Mouse (Mus musculus) layer of hippocampus, postnatal 36 days (tissue): ENCODE measurements around the gene Arpc1a. TPM values are rescaled to one million over a fixed set of nuclear protein-coding genes. Genes with fewer than 3 reads are reported as not detected.
A peak's percentile ranks its signal among the peaks of the same experiment; 100 is the strongest.
"Not testable (repeated sequence)": the region's sequence is repeated elsewhere in the genome, so short reads cannot be mapped to it uniquely, and the experiment has no call there.

ENCODE experiments used
- DNase-seq, 2 experiments: peaks; one replicate each; pipeline ENCODE4 v3.0.0; 2022
- total RNA-seq, 2 experiments: library from RNA; stranded (reverse); gene quantifications; 2 replicates each; pipeline ENCODE4 v1.2.3; 2021

The Arpc1a gene
- 100 to 1,000 TPM; 248 to 263 TPM for total RNA-seq

- DNase-seq, result peak; percentile 87 to 88
These were observed at the start of gene Arpc1a, which contains the start of gene Kpna7 for GRCm38 (mm10) chr5:145083632-145084451. Arpc1a (plus strand) TSS chr5:145083830. Kpna7 (minus strand) TSS chr5:145084030.

- no peak for DNase-seq
These were observed 42.0 kb upstream of the Arpc1a start for GRCm38 (mm10) chr5:145041628-145042027.

GRCm38 (mm10) chr5:145042690-145043089, 40.9 kb upstream of the Arpc1a start, which contains the start of gene 1700018F24Rik:
1700018F24Rik (plus strand) TSS chr5:145042990.
- not testable (repeated sequence) for DNase-seq

GRCm38 (mm10) chr5:145054187-145054586, 29.4 kb upstream of the Arpc1a start:
- not testable (repeated sequence) for DNase-seq

- no peak for DNase-seq
These were observed 25.7 kb upstream of the Arpc1a start for GRCm38 (mm10) chr5:145057907-145058306.

GRCm38 (mm10) chr5:145058722-145059121, 24.9 kb upstream of the Arpc1a start:
- DNase-seq, result no peak

GRCm38 (mm10) chr5:145059524-145059923, 24.1 kb upstream of the Arpc1a start:
- DNase-seq, result no peak

GRCm38 (mm10) chr5:145064765-145065340, 18.8 kb upstream of the Arpc1a start:
- DNase-seq, result no peak

- no peak for DNase-seq
These were observed 14.8 kb upstream of the Arpc1a start for GRCm38 (mm10) chr5:145068863-145069262.

GRCm38 (mm10) chr5:145069707-145070106, 13.9 kb upstream of the Arpc1a start:
- DNase-seq, result peak; percentile 59 to 73

GRCm38 (mm10) chr5:145071342-145071741, 12.3 kb upstream of the Arpc1a start:
- no peak for DNase-seq

GRCm38 (mm10) chr5:145075081-145075480, 8.5 kb upstream of the Arpc1a start:
- no peak for DNase-seq

GRCm38 (mm10) chr5:145081866-145082613, 1.6 kb upstream of the Arpc1a start:
- no peak for DNase-seq

- not testable (repeated sequence) for DNase-seq
These were observed 429 bp upstream of the Arpc1a start for GRCm38 (mm10) chr5:145083201-145083600.

GRCm38 (mm10) chr5:145084822-145085221, 1.2 kb downstream of the Arpc1a start:
- no peak for DNase-seq

- DNase-seq, result no peak
These were observed 4.6 kb downstream of the Arpc1a start for GRCm38 (mm10) chr5:145088186-145088585.

GRCm38 (mm10) chr5:145089878-145090277, 6.2 kb downstream of the Arpc1a start:
- no peak for DNase-seq

GRCm38 (mm10) chr5:145096195-145096594, 12.6 kb downstream of the Arpc1a start:
- no peak for DNase-seq

GRCm38 (mm10) chr5:145098340-145098821, 14.8 kb downstream of the Arpc1a start:
- DNase-seq, result no peak

GRCm38 (mm10) chr5:145100960-145101359, 17.3 kb downstream of the Arpc1a start:
- no peak for DNase-seq

GRCm38 (mm10) chr5:145101451-145101850, 17.8 kb downstream of the Arpc1a start:
- not testable (repeated sequence) for DNase-seq

GRCm38 (mm10) chr5:145102706-145103105, 19.1 kb downstream of the Arpc1a start:
- DNase-seq, result no peak

GRCm38 (mm10) chr5:145104328-145104727, 20.7 kb downstream of the Arpc1a start:
- peak; percentile 34 to 51 for DNase-seq
